In the genomic region with DNA sequence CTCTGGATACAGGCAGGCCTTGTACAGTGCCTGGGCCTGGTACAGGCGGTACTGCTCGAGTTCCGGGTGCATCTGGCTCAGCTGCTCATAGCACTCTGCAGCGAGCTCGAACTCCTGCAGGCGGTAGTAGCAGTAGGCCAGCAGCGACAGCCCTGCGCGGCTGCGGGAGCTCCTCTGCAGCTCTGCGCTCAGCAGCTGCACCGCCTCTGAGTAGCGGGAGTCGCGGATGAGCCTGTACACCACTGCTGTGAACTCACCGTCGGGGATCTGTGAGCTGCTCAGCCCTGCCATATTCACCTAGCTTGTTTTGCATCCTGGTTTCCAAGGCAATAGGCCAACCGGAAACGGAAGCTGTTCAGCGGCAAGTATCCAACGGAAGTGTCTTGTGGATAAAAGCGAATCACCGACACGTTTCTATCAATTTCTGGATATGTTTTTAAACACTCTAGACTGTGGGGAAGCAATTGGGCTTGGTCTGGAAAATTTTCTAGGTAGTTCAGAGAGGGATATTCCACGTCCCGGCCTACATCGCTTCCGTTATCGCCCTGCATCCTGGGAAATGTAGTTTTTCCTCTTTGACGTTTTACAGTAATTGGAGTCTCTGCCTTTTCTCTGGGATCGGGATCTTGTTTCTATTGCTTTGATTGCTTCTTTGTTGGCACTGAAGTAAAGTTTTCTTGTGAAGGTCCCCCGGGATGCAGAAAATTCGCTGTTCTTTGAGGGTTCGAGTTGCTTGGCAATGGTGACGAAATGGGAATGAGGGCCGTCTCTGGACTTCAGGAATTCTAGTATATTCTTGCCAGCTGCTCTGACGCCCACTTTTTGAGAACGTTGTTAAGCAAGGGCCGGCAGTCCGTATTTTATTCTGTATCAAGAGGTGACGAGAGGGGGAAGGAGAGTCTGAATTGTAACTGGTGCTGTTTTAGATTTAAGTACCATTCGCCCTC, we compare ENCODE assay signal across 8 mouse cellular contexts. TPM values are rescaled to one million over a fixed set of nuclear protein-coding genes. Genes with fewer than 3 reads are reported as not detected.
DNase-seq lines count a peak whose midpoint lies in the region; ATAC-seq lines count a peak whose summit lies in the region.

A gene (minus strand): TSS at position 469 of the 947 bp plus-strand sequence.

- peak; percentile 66 for DNase-seq in c-Kit-positive CD71-positive TER-119-negative erythroid progenitor cells, embryonic 14.5 days (ENCODE audit: low read depth)
- peak; percentile 82 to 85 for DNase-seq in kidney, postnatal 25 days
- DNase-seq in liver, embryonic 13.5 days, result peak; percentile 62
- DNase-seq in natural killer cell, adult 2 months (ENCODE audit: low spot score in 2 of 2), result peak; percentile 72

- H3K27me3 ChIP-seq in forebrain, embryonic 12.5 days, result no peaks in the 10 kb centered on the region
- H3K27me3 ChIP-seq in heart, embryonic 16.5 days (ENCODE audit: control insufficient read depth, insufficient read depth, low read length), result no peaks in the 10 kb centered on the region; the same call in 1 of the 2 replicates
- no peaks in the 10 kb centered on the region for H3K27me3 ChIP-seq in liver, embryonic 13.5 days
- no peaks in the 10 kb centered on the region for H3K27me3 ChIP-seq in stomach, embryonic 15.5 days (replicated peaks)

- 4% methylated on average over 42 of the region's 42 CpGs for WGBS in forebrain, embryonic 12.5 days
- whole genome bisulfite sequencing in heart, embryonic 16.5 days, result 4% methylated on average over 34 of the region's 42 CpGs
- 4% methylated on average over 42 of the region's 42 CpGs for WGBS in liver, embryonic 13.5 days (ENCODE audit: insufficient replicate concordance)
- 3% methylated on average over 39 of the region's 42 CpGs for WGBS in stomach, embryonic 15.5 days

- H3K9me3 ChIP-seq in forebrain, embryonic 12.5 days, result no peaks in the 10 kb centered on the region
- no peaks in the 10 kb centered on the region for H3K9me3 ChIP-seq in heart, embryonic 16.5 days (replicated peaks; ENCODE audit: control insufficient read depth, low read length)
- H3K9me3 ChIP-seq in liver, embryonic 13.5 days (replicated peaks), result no peaks in the 10 kb centered on the region
- H3K9me3 ChIP-seq in stomach, embryonic 15.5 days, result no peaks in the 10 kb centered on the region

- H3K4me2 ChIP-seq in forebrain, embryonic 12.5 days, result peak within 1 kb of the TSS; percentile 64
- peak within 1 kb of the TSS; percentile 69 for H3K4me2 ChIP-seq in heart, embryonic 16.5 days (ENCODE audit: low read depth, low read length)
- peak within 1 kb of the TSS; percentile 68 for H3K4me2 ChIP-seq in liver, embryonic 13.5 days
- peak within 1 kb of the TSS; percentile 56 for H3K4me2 ChIP-seq in stomach, embryonic 15.5 days

- H3K4me3 ChIP-seq in forebrain, embryonic 12.5 days (replicated peaks), result peak within 1 kb of the TSS; percentile 56
- H3K4me3 ChIP-seq in heart, embryonic 16.5 days (ENCODE audit: low read length), result peak within 1 kb of the TSS; percentile 61
- peak within 1 kb of the TSS; percentile 63 for H3K4me3 ChIP-seq in liver, embryonic 13.5 days (replicated peaks)
- H3K4me3 ChIP-seq in stomach, embryonic 15.5 days (replicated peaks), result peak within 1 kb of the TSS; percentile 54

- peak within 1 kb of the TSS; percentile 58 for H3K9ac ChIP-seq in forebrain, embryonic 12.5 days
- H3K9ac ChIP-seq in heart, embryonic 16.5 days (ENCODE audit: low read length), result peak within 1 kb of the TSS; percentile 64
- H3K9ac ChIP-seq in liver, embryonic 13.5 days, result peak within 1 kb of the TSS; percentile 57
- H3K9ac ChIP-seq in stomach, embryonic 15.5 days, result 0 out of 2 replicates have a peak within 1 kb of the TSS, but pooled peaks have one; percentile 22

- H3K36me3 ChIP-seq in forebrain, embryonic 12.5 days (replicated peaks), result no peaks in the 10 kb centered on the region
- H3K36me3 ChIP-seq in heart, embryonic 16.5 days (ENCODE audit: control insufficient read depth, insufficient read depth), result no peaks in the 10 kb centered on the region
- H3K36me3 ChIP-seq in liver, embryonic 13.5 days, result no peaks in the 10 kb centered on the region
- H3K36me3 ChIP-seq in stomach, embryonic 15.5 days, result no peaks in the 10 kb centered on the region

- peak within 1 kb of the TSS; percentile 82 for H3K27ac ChIP-seq in forebrain, embryonic 12.5 days
- peak within 1 kb of the TSS; percentile 71 for H3K27ac ChIP-seq in heart, embryonic 16.5 days (ENCODE audit: low read length)
- H3K27ac ChIP-seq in liver, embryonic 13.5 days, result no peak within 1 kb of the TSS
- H3K27ac ChIP-seq in stomach, embryonic 15.5 days, result peak within 1 kb of the TSS; percentile 81

- peak; percentile 99 for ATAC-seq in CD4-positive, CD25-positive, alpha-beta regulatory T cell, adult 4 months
- ATAC-seq in forebrain, embryonic 12.5 days (ENCODE audit: low FRiP score), result peak; percentile 89
- peak; percentile 77 for ATAC-seq in heart, embryonic 16.5 days (replicated peaks; ENCODE audit: extremely low read depth, insufficient read depth, low FRiP score)
- ATAC-seq in liver, embryonic 13.5 days (ENCODE audit: low read depth), result peak; percentile 87
- peak; percentile 77 for ATAC-seq in stomach, embryonic 15.5 days (ENCODE audit: insufficient read depth, low FRiP score, low read depth)

- peaks cover 8% of the 10 kb centered on the region for H3K4me1 ChIP-seq in forebrain, embryonic 12.5 days
- H3K4me1 ChIP-seq in heart, embryonic 16.5 days (ENCODE audit: control insufficient read depth, insufficient read depth, low read length), result peaks cover 7% of the 10 kb centered on the region; the same call in 1 of the 2 replicates
- peaks cover 6% of the 10 kb centered on the region for H3K4me1 ChIP-seq in liver, embryonic 13.5 days (replicated peaks)
- H3K4me1 ChIP-seq in stomach, embryonic 15.5 days, result peaks cover 5% of the 10 kb centered on the region; the same call in 1 of the 2 replicates

RNA-seq across cellular contexts. Expression of the gene that starts here (rescaled TPM):
- polyA plus RNA-seq in CD4-positive, CD25-positive, alpha-beta regulatory T cell, adult 4 months (2017; shearing (Covaris generic)), result 1 to 10 TPM; 2.2 to 2.5 TPM
- 7.5 and 7.8 TPM in 2 replicates for polyA plus RNA-seq in forebrain, embryonic 12.5 days (2016; fragmentation: Nextera tagmentation; extraction: Ambion mirVana)
- polyA plus RNA-seq in heart, embryonic 16.5 days (2015; fragmentation: Nextera tagmentation; extraction: Ambion mirVana), result 12.3 and 13.5 TPM in 2 replicates
- 1.2 and 1.7 TPM in 2 replicates for polyA plus RNA-seq in liver, embryonic 13.5 days (2015; fragmentation: Nextera tagmentation; extraction: Ambion mirVana)
- 9.5 and 10.7 TPM in 2 replicates for polyA plus RNA-seq in stomach, embryonic 15.5 days (2015; fragmentation: Nextera tagmentation; extraction: Ambion mirVana)
